Mouse (Mus musculus) intestine, postnatal 0 days (tissue): ENCODE results near the gene Vwf. TPM values are rescaled to one million over a fixed set of nuclear protein-coding genes. Genes with fewer than 3 reads are reported as not detected.
A peak's percentile ranks its signal among the peaks of the same experiment; 100 is the strongest.

Experiments used
- ATAC-seq: fragments of 200-750 bp; cut with Nextera tagmentation; 2 replicates; pipeline ENCODE4 v1.8.0; 2017; ENCODE audit warnings: mild to moderate bottlenecking, moderate TSS enrichment, moderate library complexity
- H3K27ac ChIP-seq: fragments of 300-500 bp; sonication (generic); 2 replicates; pipeline ENCODE4 v1.5.1; 2014; ENCODE audit warnings: mild to moderate bottlenecking, low read depth, low read length, moderate library complexity
- H3K27me3 ChIP-seq: fragments of 300-500 bp; sonication (generic); replicated peaks from 2 replicates; pipeline ENCODE4 v1.6.1; 2014; ENCODE audit warnings: low read length, mixed read lengths; ENCODE audit not compliant: control insufficient read depth, insufficient read depth
- H3K36me3 ChIP-seq: fragments of 300-500 bp; sonication (generic); 2 replicates; pipeline ENCODE4 v1.6.1; 2014; ENCODE audit warnings: mild to moderate bottlenecking, moderate library complexity; ENCODE audit not compliant: control insufficient read depth, insufficient read depth
- H3K4me1 ChIP-seq: fragments of 300-500 bp; sonication (generic); replicated peaks from 2 replicates; pipeline ENCODE4 v1.6.1; 2014; ENCODE audit warnings: antibody characterized with exemption, low read length, mixed read lengths; ENCODE audit not compliant: control insufficient read depth, insufficient read depth
- H3K4me2 ChIP-seq: fragments of 300-500 bp; sonication (generic); replicated peaks from 2 replicates; pipeline ENCODE4 v1.6.1; 2014; ENCODE audit warnings: low read depth, mild to moderate bottlenecking, moderate library complexity
- H3K4me3 ChIP-seq: fragments of 300-500 bp; sonication (generic); 2 replicates; pipeline ENCODE4 v1.5.1; 2014; ENCODE audit warnings: low read depth, low read length
- H3K9ac ChIP-seq: fragments of 300-500 bp; sonication (generic); 2 replicates; pipeline ENCODE4 v1.6.1; 2014; ENCODE audit warnings: mild to moderate bottlenecking, low read depth, low read length
- H3K9me3 ChIP-seq: fragments of 300-500 bp; sonication (generic); 2 replicates; pipeline ENCODE4 v1.6.1; 2016; ENCODE audit warnings: mixed run types; ENCODE audit not compliant: control insufficient read depth
- CTCF ChIP-seq: sonication (generic); IDR thresholded peaks from 2 replicates; pipeline ENCODE4 v1.5.1; 2016; ENCODE audit warnings: low read depth, mild to moderate bottlenecking, control low read depth, antibody characterized with exemption, moderate library complexity
- WGBS: fragments of 180-500 bp; shearing (Covaris S2); extraction: QIAGEN DNeasy Blood & Tissue Kit; methylation state at CpG from one replicate; pipeline ENCODE4 v1.1.7; 2014; 5-methylcytosine and 5-hydroxymethylcytosine counted together
- polyA plus RNA-seq: library from polyadenylated mRNA; unstranded; fragments of >200 nt; fragmentation: Nextera tagmentation; extraction: Ambion mirVana; gene quantifications from 2 replicates; pipeline ENCODE4 v1.2.1, GENCODE M21; 2015

Vwf gene
- 10.6 and 13.2 TPM in 2 replicates for polyA plus RNA-seq

- Histone ChIP-seq H3K4me1 (no peaks in the 10 kb centered on the region), H3K27ac (no peak within 1 kb of the TSS), H3K9me3 (no peaks in the 10 kb centered on the region), H3K36me3 (no peaks in the 10 kb centered on the region), H3K9ac (no peak within 1 kb of the TSS), H3K4me3 (no peak within 1 kb of the TSS), H3K27me3 (no peaks in the 10 kb centered on the region), H3K4me2 (no peak within 1 kb of the TSS)
- WGBS: 82% methylated on average over 6 of the region's 6 CpGs
- no peak for TF ChIP-seq CTCF
- no peak for ATAC-seq
Observed at GRCm38 (mm10) chr6:125546474-125546873, at the start of gene Vwf. Vwf (plus strand) TSS chr6:125546774.

DNA sequence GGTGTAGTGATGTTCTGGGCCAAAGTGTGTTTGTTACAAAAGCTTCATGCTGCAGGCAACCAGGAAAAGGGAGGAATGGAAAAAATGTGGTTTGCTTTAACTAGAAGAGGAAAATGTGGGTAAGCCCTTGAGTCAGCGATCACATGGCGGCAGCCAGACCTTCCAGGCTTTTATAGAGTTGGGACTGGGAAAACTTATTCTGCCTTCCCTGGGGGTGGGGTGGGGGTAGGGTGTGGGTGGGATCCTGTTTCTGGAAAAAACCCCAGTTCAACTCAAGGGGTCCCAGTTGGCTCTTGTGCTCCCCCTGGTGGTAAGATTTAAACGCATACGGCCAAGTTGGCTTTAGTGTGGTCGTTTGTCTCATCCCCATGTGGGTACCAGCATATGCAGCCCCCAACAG, 48.5 kb upstream of the Vwf start:
- no peak for ATAC-seq
- Histone ChIP-seq H3K27me3 (no peaks in the 10 kb centered on the region), H3K36me3 (no peaks in the 10 kb centered on the region), H3K4me2 (no peak overlapping the region), H3K4me3 (no peak overlapping the region), H3K9ac (no peak overlapping the region), H3K4me1 (peaks cover 4% of the 10 kb centered on the region; the same call in 1 of the 2 replicates), H3K9me3 (no peaks in the 10 kb centered on the region), H3K27ac (no peak overlapping the region)
- 44% methylated on average over 5 of the region's 5 CpGs for WGBS
- peak; percentile 73 for TF ChIP-seq CTCF

- H3K36me3 ChIP-seq: no peaks in the 10 kb centered on the region
- H3K27ac ChIP-seq: no peak overlapping the region
- H3K27me3 ChIP-seq: no peaks in the 10 kb centered on the region
- peaks cover 4% of the 10 kb centered on the region; the same call in 1 of the 2 replicates for H3K4me1 ChIP-seq
- H3K4me3 ChIP-seq: no peak overlapping the region
- no peak for ATAC-seq
- WGBS: 92% methylated on average over 11 of the region's 11 CpGs
- no peak overlapping the region for H3K4me2 ChIP-seq
- no peaks in the 10 kb centered on the region for H3K9me3 ChIP-seq
- H3K9ac ChIP-seq: no peak overlapping the region
- TF ChIP-seq CTCF: no peak
Observed at GRCm38 (mm10) chr6:125503186-125503802, 43.3 kb upstream of the Vwf start.

DNA sequence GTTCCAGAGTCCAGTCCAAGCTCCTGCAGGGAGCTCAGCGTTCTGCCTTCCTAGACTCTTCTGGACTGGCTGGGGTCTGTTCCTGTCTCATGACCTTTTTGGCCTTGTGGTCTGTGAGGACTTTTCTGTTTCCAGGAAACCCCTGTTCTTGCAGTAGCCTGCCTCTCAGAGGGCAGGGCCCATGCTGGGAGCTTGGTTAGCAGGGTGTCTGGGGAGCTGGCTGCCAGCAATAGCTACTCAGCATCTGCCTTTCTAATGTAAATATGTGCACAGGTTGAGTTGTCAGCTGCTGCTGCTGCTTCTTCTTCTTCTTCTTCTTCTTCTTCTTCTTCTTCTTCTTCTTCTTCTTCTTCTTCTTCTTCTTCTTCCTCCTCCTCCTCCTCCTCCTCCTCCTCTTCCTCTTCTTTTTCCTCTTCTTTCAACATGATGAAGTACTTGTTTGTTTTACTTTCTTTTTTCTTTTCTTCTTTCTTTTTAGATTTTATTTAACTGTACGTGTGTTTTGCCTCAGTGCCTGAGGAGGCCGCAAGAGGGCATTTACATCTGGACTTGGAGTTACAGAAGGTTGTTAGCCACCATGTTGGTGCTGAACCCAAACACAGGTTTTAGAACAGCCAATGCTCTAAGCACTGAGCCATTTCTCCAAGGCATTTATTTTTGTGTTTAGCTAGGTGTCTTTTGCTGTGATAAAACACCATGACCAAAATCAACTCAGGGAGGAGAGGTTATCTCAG, 41.8 kb upstream of the Vwf start:
- Histone ChIP-seq H3K4me3 (no peak overlapping the region), H3K9ac (no peak overlapping the region), H3K4me1 (peaks cover 4% of the 10 kb centered on the region; the same call in 1 of the 2 replicates), H3K27ac (no peak overlapping the region), H3K27me3 (no peaks in the 10 kb centered on the region), H3K36me3 (no peaks in the 10 kb centered on the region), H3K9me3 (no peaks in the 10 kb centered on the region), H3K4me2 (no peak overlapping the region)
- peak; percentile 20; the same call in 1 of the 2 replicates for TF ChIP-seq CTCF
- WGBS: 53% methylated on average over 3 of the region's 3 CpGs
- no peak for ATAC-seq

- Histone ChIP-seq H3K27me3 (no peaks in the 10 kb centered on the region), H3K4me1 (peaks cover 7% of the 10 kb centered on the region; the same call in 1 of the 2 replicates), H3K4me3 (no peak overlapping the region), H3K27ac (no peak overlapping the region), H3K36me3 (no peaks in the 10 kb centered on the region), H3K9ac (no peak overlapping the region), H3K9me3 (no peaks in the 10 kb centered on the region), H3K4me2 (no peak overlapping the region)
- WGBS: 94% methylated on average over 4 of the region's 4 CpGs
- TF ChIP-seq CTCF: no peak
- ATAC-seq: no peak
Observed at GRCm38 (mm10) chr6:125506427-125506826, 40.1 kb upstream of the Vwf start.

DNA sequence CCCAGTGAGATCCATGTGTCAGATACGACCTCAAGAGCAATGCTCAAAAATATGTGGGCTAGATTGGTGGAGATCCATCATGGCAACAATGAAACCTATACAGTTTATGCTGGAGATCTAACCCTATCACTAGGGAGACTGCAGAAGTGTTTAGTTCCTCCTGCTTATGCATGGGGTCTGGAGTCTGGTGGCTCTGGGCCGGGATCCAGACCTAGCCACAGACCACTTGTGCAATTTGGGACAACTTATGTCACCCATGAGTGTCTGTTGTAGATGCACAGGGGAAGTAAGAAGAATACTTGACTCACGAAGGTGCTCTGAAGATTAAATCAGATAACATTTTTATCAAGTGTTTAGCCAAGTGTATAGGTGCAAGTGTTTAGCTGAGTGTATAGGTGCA, 36.8 kb upstream of the Vwf start:
- H3K4me1 ChIP-seq: peaks cover 10% of the 10 kb centered on the region
- no peak for TF ChIP-seq CTCF

More for the DNA sequence above, 36.8 kb upstream of the Vwf start:
- ATAC-seq: no peak
- Histone ChIP-seq H3K36me3 (no peaks in the 10 kb centered on the region), H3K27me3 (no peaks in the 10 kb centered on the region), H3K4me2 (no peak overlapping the region), H3K4me3 (no peak overlapping the region), H3K9ac (no peak overlapping the region), H3K27ac (no peak overlapping the region), H3K9me3 (no peaks in the 10 kb centered on the region)
- WGBS: 68% methylated on average over 3 of the region's 3 CpGs
